Mouse (Mus musculus) urinary bladder, postnatal 4 days (tissue): ENCODE data around the gene Oas1h.
A peak's percentile ranks its signal among the peaks of the same experiment; 100 is the strongest.
"Not testable (repeated sequence)": the region's sequence is repeated elsewhere in the genome, so short reads cannot be mapped to it uniquely, and the experiment has no call there.

Experiments used
- DNase-seq, 2 experiments: peaks; one replicate each; pipeline ENCODE4 v3.0.0; 2021 to 2022; ENCODE audit warnings: low spot score in 2 of 2

Gene Oas1h

DNA sequence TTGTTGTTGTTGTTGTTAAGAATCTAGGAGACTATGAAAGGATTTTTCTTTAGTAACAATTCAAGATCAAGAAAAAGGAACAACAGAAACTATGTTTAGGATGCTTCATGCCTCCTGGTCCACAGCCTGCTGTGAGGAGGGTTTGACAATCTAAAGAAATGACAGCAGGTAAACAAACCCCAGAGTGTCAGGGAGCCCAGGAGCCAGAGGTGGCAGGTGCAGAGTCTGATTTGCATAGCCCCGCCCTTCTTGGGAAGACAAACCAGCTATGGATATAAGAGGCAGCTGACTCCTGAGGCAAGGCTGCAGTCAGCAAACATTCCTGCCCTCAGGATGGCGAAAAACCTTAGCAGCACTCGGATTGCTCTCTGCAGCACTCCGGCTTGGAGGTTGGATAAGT lies at the start of gene Oas1h:
Gene Oas1h (plus strand): TSS at position 301 of the 400 bp plus-strand sequence.
- DNase-seq: no peak

DNA sequence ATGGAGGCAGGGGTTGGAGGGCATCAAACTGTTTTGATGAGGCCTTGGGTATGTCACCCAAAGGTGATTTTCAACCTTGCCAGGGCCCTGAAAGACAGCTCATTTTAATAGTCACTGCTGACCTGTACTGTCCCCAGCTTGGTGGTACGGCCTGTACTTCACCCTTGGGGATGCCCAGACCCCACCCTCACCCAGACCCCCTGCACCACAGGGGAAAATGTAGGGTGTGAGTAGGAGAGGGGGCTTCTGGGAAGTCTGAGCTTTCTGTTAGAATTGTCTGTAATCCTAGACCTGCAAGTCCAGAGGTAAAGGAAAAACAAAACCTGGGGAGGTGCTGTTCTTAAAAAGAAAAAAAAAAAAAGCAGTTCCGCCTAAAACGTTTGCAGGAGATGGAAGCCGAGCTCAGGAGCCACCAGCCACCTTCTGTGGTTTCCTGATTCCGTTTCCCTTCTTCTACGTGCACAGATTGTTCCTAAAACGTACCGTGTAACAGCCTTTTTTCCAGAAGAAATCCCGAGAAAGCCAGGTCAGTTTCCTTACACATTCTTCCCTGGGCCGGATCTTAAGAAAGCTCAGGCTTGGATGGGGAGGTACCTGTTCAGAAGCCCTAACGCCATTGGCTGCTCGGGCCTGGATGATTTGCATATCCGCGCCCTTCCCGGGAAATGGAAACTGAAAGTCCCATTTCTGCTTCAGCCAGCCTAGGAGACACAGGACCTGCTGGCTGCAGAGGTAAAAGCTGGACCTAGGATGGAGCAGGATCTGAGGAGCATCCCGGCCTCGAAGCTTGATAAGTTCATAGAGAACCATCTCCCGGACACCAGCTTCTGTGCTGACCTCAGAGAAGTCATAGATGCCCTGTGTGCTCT lies 49.0 kb upstream of the Oas1h start, which contains the start of gene Oas1c:
Gene Oas1c (minus strand): TSS at position 564 of the 869 bp plus-strand sequence.
- DNase-seq: peak; percentile 77 to 82

DNA sequence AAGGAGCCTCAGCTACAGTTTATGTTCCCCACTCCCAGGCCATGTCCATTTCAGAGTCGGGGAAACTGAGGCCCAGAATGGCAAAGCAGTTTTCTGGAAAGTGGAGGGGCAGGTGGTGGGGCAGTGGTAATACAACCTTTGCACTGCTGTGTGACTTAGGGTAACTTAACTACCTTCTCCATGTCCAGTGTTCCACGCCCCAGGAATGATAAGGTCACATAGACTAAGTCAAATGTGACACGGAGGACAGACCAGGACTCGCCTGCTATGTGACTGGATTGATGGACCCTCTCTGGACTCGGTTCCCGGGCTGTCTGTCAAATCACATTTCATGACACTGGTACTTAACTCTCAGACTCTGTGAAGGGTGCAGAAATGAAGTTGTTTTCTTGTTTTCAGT lies 48.2 kb upstream of the Oas1h start:
- DNase-seq: no peak

DNA sequence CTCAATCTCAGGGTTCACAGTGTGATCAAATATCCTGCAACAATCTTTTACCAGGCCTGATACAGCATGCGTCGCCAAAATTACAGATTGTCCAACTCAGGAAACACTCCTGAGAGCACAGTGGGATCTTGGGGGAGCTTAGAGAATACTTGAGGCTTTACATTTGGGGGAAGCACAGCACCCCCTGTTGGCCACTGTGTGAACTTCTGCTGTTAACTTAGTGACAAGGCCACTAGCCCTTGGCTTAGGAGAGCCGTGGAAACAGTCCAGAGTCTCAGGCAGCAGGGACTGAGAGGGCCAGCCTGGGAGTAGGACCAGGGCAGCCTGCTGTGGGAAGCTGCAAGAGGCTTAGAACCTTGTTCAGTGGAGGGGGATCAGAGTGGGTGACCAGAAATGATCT lies 45.3 kb upstream of the Oas1h start:
- DNase-seq: no peak

DNA sequence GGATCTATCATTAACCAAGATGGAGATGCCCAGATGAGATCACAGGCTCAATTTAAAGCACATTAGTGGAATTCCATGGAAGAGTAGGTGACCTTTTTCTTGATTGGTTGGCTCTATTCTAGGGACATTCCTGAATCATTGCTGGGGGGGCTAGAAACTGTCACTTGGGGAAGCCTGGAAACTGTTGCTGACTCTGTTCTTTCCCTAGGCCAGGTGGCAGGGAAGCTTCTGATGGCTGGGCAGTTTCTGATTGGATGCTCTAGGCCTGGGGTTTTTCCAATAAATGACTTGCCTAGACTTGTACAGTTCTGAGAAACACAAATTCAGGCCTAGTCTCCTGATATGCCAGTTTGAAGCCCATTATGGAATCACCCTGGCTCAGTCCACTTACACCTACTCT lies 42.2 kb upstream of the Oas1h start:
- no peak for DNase-seq

DNA sequence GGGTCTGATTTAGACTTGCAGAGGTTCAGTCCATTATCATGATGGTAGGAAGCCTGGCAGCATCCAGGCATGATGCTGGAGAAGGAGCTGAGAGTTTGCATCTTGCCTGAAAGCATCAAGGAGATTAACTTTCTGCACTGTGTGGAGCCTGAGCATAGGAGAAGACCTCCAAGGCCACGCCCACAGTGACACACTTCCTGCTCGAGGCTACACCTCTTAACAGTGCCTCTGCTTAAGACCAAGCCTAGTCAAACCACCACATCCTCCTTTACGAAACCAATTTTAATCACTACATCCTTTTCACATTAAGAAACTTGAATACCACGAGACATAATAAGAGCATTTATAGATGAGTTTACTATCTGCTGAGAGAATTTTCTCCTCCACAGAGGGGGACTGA lies 30.2 kb upstream of the Oas1h start:
- no peak for DNase-seq

DNA sequence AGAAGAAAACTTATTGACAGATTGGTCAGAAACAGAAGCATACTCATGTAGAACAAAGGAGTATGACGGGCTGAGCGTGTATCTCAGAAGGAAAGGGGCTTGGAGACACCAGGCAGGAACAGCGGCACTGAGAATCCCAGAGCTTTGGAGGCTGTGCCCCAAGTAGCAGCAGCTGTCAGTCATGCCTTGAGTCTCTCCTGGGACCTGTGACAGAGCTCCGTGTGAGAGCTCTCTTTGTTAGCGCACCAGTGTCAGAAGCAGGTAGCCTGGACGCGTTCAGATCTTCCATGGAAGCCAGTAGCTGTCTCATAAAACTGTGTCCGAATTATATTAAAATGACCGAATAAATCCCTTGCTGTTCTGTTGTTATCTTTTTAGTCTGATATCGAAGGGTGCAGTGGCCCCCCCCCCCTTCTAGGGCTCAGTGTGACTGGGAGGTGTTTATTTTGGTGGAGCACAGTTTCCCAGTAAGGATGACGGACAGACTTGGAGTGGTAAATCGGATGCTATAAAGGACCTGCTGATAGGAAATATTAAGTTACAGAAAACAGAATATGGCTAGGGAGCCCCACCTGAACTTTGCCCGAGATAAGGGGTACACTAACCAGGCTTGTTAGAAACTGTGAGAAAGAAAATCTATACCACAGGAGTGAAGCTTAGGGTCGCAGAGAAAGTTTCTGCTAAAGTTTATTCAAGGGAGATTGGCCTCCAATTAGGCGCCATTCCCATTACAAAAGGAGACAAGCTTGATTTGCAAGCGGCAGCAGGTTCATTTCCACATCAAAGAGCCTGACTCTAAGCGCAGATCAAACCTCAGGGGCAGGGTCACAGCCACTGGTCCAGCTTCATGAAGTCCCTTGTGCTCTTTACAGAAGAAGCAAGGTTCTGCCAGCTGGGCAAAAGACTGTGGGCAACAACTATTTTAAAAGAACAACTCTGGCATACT lies 27.6 kb upstream of the Oas1h start:
- no peak for DNase-seq

DNA sequence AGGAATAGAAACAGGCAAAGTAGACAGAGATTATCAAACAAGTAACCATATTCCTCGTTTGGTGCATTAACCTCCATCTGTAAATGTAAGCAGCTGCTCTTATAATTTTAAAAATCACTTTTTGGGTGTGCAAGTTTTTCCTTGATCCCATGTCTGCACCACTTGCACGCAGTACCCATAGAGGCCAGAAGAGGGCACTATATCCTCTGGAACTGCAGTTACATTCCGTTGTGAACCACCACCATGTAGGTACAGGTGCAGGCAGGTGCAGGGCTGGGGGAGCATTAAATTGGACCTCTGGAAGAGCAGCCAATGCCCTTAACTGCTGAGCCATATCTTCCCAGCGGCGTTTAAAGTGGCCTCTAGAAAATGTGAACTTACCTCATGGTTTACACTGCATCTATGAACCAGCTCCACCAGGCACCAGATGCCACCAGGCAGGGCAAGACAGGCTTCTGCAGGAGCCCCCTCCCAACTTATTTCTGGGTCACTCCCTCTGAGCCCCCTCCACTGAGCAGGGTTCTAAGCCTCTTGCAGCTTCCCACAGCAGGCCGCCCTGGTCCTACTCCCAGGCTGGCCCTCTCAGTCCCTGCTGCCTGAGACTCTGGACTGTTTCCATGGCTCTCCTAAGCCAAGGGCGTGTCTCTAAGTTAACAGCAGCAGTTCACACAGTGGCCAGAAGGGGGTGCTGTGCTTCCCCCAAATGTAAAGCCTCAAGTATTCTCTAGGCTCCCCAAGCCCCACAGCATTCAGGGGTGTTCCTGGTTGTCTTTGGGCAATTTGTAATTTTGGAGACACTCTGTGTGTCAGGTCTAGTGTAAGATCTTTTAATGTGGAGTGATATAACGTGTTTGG lies 24.3 kb upstream of the Oas1h start:
- DNase-seq: no peak

DNA sequence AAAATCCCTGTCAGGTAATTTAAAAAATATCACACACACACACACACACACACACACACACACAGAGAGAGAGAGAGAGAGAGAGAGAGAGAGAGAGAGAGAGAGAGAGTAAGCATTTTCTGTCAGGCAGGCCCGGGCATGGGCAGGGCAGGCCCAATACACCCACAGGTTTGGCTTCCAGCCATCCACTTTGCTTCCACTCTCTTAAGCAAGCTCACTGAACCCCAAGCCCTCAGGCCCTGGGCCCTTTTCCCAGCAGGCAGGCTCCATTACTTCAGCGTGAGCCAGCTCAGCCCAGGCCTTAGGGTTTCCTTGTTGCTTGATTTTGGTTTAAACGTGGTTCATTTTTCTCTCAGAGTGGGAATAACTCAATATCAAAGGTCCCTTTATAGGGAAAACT lies 16.5 kb upstream of the Oas1h start:
- no peak for DNase-seq

DNA sequence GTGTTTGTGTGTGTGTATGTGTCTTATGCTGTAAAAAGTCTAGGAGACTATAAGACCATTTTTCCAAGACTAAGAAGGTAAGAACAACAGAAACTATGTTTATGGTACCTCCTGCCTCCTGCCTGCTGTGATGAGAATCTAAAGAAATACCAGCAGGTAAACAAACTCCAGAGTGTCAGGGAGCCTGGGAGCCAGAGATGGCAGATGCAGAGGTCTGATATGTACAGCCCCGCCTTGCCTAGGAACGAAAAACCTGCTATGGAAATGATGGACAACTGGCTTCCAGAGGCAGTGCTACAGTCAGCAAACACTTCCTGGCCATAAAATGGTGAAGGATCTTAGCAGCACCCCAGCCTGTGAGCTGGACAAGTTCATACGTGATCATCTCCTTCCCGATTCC lies 14.2 kb upstream of the Oas1h start, which contains the start of gene Oas1f:
Gene Oas1f (plus strand): TSS at position 301 of the 400 bp plus-strand sequence.
- DNase-seq: no peak

DNA sequence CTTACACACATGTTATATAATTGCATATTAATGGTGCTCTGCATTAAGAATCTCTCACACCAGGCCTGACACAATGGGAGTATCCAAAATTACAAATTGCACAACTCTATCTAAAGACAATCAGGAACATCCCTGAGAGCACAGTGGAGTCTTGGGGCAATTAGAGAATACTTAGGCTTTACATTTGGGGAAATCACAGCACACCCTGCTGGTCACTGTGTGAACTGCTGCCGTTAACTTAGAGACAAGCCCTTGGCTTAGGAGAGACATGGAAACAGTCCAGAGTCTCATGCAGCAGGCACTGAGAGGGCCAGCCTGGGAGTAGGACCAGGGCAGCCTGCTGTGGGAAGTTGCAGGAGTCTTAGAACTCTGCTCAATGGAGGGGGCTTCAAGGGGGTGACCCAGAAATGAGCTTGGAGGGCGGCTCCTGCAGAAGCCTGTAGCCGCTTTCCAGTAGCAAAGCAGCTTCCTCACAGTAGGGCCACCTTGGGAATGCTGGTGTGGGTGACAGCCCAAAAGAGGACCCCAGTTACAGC lies 11.6 kb upstream of the Oas1h start:
- no peak for DNase-seq

DNA sequence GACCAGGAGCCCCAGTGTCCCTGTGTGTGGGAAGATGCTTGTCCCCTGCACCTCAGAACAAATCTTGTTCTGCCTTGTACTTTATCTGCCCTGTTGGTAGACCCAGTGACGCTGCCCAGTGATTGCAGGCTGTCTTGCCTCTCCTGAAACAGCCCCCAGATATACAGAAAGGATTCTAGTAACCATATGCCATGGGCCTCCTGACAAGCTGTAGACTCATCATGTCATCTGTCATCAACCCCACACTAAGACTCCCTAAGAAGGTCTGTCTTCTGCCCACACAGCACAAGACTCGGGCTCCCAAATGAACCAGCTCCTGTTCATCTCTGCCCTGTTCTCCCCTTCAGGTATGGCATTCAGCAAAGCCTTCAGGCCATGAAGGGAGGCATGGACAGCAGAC lies 2.0 kb upstream of the Oas1h start:
- peak in 1 of 2 experiments; percentile 53 for DNase-seq

DNA sequence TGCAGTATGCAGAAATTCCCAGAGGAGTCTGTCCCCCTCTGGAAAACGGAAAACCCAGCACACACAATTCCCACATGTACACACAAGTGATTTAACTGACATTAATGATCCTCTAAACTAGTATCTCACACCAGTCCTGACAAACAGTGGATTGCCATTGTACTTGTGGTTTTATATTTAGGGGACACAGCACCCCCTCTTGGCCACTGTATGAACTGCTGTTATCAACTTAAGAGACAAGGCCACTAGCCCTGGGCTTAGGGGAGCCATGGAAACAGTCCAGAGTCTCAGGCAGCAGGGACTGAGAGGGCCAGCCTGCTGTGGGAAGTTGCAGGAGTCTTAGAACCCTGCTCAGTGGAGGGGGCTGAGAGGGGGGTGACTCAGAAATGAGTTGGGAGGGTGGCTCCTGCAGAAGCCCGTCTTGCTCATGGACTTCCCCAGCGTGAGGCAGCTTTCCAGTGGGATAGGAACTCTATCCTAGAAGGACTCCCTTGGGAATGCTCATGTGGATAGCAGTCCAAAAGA lies 4.2 kb downstream of the Oas1h start:
- DNase-seq: peak in 1 of 2 experiments; percentile 46

DNA sequence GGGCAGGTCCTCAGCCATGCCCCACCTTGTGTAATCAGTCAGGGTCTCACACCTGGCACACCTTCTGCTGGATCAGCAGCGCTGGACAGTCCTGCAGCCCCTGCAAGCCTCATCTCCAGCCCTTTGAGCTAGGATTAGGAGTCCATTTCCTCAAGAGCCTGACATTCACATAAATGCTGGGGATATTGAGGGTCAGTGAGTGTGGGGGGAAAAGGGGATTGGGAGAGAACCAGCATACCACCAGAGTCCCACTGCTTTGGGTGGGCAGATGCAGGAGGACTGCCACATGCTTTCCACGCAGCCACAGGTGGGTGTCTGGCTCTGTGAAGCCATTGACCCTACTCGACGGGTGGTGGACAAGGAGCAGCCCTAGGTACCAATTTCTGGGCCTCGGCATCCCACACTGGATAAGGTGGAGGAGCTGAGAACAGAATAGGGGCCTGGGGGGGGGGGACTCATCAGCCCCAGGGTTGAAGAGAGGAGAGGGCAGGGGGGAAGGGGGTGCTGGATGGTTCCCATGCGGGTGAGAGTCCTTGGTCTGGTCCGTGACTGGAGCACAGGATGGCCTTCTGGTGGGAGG lies 8.3 kb downstream of the Oas1h start:
- DNase-seq: peak in 1 of 2 experiments; percentile 56

DNA sequence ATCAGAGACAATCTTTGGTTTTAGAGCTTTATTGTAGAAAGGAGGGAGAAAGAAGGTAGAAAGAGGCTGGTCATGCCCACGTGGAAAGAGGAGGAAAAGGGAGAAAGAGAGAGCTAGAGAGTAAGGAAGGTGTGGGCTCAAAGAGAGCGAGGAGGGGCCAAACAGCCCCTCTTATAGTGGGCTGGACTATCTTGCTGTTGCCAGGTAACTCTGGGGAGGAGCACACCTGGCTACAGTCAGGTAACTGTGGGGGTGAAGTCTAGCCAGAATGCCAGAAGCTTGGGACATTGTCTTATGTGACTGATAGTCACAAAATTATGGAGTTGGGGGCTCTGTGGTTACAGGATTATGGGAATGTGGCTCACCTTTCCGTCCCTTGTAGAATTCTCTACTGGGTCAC lies 8.9 kb downstream of the Oas1h start:
- DNase-seq: no peak

DNA sequence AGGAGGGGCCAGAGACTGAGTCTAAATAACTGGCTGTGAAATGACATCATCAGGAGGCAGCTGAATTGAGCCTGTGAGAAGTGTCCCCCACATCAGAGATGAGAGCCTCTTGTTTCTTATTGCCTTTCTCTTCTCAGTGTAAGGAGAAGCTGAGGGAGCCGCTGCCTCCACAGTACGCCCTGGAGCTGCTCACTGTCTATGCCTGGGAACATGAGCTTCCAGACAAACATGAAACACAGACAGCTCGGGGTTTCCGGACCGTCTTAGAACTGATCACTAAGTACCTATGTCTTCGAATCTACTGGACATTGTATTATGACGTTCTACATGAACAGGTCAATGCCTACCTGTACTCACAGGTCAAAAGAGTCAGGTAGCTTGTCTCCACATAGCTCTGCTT lies 9.6 kb downstream of the Oas1h start:
- DNase-seq: no peak

DNA sequence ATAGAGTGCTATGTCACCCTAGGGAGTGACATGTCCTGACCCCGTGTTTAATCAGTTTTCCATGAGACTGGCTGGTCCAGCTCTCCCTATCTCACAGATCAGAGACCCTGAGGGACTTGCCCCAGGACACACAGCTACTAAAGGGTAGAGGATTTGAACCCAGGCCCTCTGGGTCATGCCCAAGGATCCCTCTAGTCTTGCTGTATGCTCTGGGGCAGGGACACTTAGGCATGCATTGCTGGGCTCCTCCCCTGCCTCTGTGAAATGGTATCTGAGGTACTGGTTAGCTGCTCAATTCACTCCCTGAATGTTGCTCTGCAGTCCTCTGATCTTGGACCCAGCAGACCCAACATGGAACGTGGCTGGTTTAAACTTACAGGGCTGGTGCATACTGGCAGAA lies 10.2 kb downstream of the Oas1h start:
- peak in 1 of 2 experiments; percentile 51 for DNase-seq

DNA sequence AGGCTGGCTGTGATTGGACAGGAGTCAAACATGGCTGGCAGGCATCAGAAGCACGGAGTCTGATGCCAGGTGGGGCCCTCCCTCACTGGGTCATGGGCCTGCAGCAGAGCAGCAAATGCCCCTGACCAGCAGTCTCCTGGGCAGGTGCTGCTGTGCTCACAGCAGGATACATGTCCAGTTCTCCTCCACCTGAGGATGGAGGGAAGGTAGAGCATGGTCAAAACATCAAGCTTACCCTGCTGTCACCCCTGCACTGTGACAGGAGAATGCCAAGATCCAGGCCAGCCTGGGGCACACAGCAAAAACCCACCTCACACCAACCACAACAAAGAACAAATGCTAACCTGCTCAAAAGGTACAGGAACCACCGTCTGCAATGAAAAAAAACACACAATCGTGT lies 15.6 kb downstream of the Oas1h start:
- not testable (repeated sequence) for DNase-seq

DNA sequence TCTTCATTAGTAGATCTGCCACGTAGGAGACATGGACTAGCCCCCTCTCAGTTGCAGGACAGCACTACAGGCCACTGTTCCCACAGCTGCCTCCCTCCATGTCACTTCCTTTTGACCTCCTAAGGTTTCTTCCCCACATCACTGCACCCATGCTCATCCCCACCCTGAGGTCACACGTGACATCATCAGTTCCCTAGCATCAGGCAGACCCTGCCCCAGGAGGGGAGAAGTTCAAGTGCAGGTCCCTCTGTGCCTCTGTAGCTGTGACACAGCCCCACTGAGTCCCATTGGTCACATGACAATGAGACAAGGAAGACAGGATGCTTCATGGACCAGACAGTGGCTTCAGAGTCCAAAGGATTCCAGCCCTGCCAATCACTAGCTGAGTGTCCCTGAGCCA lies 16.2 kb downstream of the Oas1h start:
- DNase-seq: peak in 1 of 2 experiments; percentile 51

DNA sequence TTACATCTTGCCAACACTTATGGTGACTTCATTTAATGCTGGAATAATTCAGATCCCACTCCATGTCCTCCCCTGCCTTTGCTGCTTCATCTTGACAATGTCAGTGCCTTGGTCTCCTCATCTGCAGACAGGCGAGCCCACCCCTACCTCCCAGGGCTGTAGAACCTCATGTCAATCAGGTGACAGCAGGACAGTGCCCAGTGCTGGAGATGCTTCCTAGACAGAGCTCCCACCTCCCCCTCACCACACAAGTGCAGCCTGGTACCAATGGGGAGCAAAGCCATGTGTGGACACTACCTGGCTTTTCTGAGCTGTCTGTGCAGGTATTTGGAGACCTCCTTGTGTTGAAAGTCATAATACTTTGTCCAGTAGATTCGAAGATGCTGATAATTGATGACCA lies 17.6 kb downstream of the Oas1h start:
- DNase-seq: peak in 1 of 2 experiments; percentile 52

DNA sequence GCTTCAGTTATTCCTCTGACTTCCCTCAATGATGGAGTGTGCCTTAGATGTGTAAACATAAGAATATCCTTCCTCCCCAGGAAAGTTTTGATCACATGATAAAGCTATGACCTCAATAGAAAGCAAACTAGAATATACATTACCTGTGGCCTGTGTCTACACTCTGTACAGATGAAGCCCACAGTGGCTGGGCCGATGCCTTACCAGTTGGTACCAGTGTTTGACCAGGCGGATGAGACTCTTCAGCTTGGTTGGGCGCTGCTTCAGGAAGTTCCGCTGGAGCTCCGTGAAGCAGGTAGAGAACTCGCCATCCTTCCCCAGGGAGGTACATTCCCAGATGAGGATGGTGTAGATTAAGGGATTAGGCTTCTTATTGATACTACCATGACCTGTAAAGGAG lies 20.5 kb downstream of the Oas1h start:
- peak; percentile 14 to 56 for DNase-seq
